Mouse (Mus musculus) layer of hippocampus, adult 2 months (tissue): ENCODE data around the gene Shank3. TPM values are rescaled to one million over a fixed set of nuclear protein-coding genes. Genes with fewer than 3 reads are reported as not detected.

ENCODE experiments used
- DNase-seq, 2 experiments: peaks; one replicate each; pipeline ENCODE4 v3.0.0; 2022; ENCODE audit warnings: low spot score in 2 of 2
- H3K27ac ChIP-seq: fragments of 200-600 bp; 2 replicates; pipeline ENCODE4 v1.8.1; 2022
- H3K4me3 ChIP-seq: fragments of 200-600 bp; 2 replicates; pipeline ENCODE4 v1.8.1; 2022; ENCODE audit warnings: mild to moderate bottlenecking
- CTCF ChIP-seq: fragments of 200-600 bp; conservative IDR thresholded peaks from 2 replicates; pipeline ENCODE4 v1.8.1; 2022; ENCODE audit warnings: antibody characterized with exemption, mild to moderate bottlenecking, moderate library complexity
- total RNA-seq, 2 experiments: library from RNA; stranded (reverse); gene quantifications; 2 replicates each; pipeline ENCODE4 v1.2.3; 2021

Gene Shank3
- total RNA-seq, 2 experiments from 2014 or later = 243 to 251 TPM

DNA sequence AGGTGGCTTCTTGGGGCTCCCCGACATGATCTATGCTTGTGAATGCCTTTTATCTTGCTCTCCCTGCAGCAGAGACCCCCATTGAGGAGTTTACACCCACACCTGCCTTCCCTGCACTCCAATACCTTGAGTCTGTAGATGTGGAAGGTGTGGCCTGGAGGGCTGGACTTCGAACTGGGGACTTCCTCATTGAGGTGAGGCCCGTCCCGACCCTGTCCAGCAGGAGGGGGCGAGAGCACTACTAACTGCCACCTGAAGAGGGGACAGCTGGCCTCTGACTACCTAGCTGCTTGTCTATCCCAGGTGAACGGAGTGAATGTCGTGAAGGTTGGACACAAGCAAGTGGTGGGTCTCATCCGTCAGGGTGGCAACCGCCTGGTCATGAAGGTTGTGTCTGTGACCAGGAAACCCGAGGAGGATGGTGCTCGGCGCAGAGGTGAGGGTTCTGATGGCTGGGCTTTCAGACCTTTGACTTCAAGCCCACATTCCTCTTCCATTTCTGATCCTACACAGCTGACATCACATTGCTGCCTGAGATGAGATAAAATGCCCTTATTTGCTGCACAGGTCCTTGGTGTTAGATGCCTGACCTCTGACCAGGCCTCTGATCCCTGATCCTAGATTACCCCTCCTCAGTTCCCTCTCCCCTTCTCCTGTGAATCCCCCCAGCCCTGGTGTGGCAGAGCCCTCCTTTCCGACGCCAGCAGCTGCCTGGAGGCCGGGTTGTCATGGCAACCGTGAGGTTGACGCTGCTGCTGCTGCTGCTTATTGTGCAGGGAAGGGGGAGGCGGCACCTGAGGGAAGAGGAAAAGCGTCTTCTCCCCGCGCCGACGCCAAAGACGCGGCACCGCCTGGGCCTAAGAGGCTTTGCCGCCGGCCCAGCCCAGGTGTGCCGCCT is 32.9 kb downstream of the Shank3 start:
- peak; percentile 78 to 86 for DNase-seq
- no peak for TF ChIP-seq CTCF
- Histone ChIP-seq H3K4me3 (peak overlapping the region; percentile 60), H3K27ac (peak overlapping the region; percentile 90)

DNA sequence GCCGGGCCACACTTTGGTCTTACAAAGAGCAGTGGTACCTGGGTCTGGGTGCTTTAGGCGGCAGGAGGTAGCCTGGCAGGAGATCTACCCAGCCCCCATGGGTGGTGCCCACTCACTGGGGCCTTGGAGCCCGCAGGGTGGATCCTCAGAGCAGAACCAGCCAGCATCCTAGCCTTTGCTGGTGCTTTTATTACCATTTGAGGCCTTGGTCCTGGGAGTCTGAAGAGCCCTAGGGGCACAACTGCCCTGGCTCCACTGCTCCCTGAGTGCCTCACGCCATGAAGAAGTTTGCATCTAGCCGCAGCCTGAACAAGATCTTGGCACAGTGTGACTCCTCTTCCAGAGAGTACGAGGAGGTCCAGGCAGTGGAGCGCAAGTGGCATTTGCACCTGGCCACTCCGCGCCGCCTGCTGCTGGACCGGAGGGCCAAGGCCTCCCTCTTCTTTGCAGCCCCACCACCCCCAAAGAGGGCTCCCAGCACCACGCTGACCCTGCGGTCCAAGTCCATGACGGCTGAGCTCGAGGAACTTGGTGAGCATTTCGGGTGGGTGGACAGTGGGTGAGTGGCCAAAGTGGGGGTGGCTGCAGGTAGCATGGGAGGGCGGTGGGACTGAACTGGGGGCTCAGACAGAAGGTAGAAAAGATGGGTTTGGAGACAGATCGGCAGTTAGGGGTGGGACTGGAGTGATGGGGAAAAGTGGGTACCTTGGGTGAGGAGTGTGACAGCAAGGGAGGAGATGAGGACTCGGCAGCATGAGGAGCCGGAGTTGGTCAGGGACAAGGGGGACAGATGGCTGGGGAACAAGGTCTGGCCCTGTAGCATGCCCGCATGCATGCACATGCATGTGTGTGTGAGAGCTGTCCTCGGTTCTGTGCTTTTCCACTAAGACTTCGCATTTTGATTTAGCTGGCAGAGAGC is 33.8 kb downstream of the Shank3 start:
- Histone ChIP-seq H3K4me3 (peak overlapping the region; percentile 60), H3K27ac (peak overlapping the region; percentile 90)
- TF ChIP-seq CTCF = no peak
- no peak for DNase-seq

DNA sequence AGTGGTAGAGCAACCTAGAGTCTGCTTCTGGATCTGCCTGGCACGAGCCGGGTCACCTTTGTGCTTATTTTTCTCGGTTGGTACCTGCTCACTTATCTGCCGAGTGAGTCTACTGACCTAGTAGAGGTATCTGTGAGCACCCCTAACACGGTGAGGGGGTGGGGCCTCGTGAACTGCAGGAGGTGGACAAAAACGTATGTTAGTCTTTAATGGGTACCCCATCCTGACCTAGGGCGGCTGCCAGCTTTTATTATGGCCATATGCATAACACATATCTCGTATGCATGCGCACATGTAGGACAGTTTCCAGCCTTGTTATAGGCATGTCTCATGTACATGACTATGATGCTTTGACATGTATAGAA is 34.4 kb downstream of the Shank3 start:
- Histone ChIP-seq H3K4me3 (peak overlapping the region; percentile 60), H3K27ac (peak overlapping the region; percentile 90)
- no peak for TF ChIP-seq CTCF
- no peak for DNase-seq

DNA sequence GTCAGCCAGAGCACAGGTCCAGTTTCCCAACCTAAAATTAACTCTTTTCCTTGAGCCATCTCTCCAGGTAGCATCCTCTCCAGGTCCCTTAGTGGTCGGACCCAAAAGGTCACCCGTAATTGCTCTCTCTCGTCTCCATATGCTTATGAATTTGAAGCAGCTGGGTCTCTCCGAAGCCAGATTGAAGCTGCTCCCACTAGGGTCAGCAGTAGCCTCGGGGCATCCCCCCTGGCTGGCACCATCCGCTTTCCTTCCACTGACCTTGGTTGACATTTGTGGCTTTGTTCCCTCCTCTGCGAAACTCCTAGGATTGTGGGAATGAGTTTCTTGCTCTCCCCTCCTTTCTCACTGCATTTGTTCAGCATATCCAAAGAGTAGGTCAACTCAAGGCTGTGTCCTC is 44.7 kb downstream of the Shank3 start:
- no peak for TF ChIP-seq CTCF
- no peak for DNase-seq
- H3K4me3 ChIP-seq = no peak overlapping the region
- H3K27ac ChIP-seq = no peak overlapping the region

DNA sequence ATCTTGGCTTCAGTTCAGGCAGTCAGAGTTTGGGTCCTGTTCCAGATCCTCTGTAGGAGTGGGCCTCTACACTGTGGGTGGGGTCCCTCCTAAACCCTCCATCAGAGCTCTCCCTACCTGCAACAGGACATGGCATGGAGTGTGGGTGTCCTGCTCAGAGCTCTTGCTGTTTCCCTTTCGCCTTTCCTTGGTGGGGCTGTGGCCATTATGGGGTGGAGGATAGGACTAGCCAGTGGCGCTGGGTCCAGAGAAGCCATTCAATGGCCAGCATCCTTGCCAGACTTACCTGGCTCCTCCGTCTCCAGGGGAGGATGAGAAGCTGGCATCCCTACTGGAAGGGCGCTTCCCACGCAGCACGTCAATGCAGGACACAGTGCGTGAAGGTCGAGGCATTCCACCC is 47.9 kb downstream of the Shank3 start:
- DNase-seq = no peak
- no peak overlapping the region for H3K4me3 ChIP-seq
- no peak for TF ChIP-seq CTCF
- H3K27ac ChIP-seq = no peak overlapping the region

DNA sequence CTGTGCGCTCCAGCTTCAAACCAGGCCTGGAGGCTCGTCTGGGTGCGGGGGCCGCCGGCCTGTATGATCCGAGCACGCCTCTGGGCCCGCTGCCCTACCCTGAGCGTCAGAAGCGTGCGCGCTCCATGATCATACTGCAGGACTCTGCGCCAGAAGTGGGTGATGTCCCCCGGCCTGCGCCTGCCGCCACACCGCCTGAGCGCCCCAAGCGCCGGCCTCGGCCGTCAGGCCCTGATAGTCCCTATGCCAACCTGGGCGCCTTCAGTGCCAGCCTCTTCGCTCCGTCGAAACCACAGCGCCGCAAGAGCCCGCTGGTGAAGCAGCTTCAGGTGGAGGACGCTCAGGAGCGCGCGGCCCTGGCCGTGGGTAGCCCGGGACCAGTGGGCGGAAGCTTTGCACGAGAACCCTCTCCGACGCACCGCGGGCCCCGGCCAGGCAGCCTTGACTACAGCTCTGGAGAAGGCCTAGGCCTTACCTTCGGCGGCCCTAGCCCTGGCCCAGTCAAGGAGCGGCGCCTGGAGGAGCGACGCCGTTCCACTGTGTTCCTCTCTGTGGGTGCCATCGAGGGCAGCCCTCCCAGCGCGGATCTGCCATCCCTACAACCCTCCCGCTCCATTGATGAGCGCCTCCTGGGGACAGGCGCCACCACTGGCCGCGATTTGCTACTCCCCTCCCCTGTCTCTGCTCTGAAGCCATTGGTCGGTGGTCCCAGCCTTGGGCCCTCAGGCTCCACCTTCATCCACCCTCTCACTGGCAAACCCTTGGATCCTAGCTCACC is 48.6 kb downstream of the Shank3 start:
- peak; percentile 53 for TF ChIP-seq CTCF
- Histone ChIP-seq H3K27ac (no peak overlapping the region; the same call in 1 of the 2 replicates), H3K4me3 (peak overlapping the region; percentile 29)
- peak in 1 of 2 experiments; percentile 29 for DNase-seq

DNA sequence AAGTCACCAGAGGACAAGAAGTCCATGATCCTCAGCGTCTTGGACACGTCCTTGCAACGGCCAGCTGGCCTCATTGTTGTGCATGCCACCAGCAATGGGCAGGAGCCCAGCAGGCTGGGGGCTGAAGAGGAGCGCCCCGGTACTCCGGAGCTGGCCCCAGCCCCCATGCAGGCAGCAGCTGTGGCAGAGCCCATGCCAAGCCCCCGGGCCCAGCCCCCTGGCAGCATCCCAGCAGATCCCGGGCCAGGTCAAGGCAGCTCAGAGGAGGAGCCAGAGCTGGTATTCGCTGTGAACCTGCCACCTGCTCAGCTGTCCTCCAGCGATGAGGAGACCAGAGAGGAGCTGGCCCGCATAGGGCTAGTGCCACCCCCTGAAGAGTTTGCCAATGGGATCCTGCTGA is 49.4 kb downstream of the Shank3 start:
- DNase-seq = no peak
- Histone ChIP-seq H3K27ac (no peak overlapping the region; the same call in 1 of the 2 replicates), H3K4me3 (peak overlapping the region; percentile 29)
- TF ChIP-seq CTCF = no peak

DNA sequence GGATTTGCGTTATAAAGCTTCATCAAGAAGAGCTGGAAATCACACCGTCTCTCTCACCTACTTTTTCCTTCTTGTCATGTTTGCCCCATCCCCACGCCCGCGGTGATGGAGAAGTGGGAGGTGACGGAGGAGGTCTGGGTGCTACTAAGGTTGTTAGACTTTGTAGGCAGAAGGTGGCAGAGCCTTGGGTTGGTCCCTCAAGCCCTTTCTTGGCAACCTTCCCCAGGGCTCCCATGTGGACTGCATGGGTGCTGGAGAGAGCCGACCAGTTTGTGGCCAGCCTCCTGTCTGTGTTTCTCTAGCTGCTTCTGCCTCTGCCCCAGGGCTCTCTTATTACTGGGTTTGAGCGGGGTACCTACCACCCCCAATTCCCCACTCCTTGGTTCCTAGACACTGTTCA is 51.1 kb downstream of the Shank3 start:
- DNase-seq = no peak
- H3K4me3 ChIP-seq = no peak overlapping the region
- no peak for TF ChIP-seq CTCF
- H3K27ac ChIP-seq = no peak overlapping the region

DNA sequence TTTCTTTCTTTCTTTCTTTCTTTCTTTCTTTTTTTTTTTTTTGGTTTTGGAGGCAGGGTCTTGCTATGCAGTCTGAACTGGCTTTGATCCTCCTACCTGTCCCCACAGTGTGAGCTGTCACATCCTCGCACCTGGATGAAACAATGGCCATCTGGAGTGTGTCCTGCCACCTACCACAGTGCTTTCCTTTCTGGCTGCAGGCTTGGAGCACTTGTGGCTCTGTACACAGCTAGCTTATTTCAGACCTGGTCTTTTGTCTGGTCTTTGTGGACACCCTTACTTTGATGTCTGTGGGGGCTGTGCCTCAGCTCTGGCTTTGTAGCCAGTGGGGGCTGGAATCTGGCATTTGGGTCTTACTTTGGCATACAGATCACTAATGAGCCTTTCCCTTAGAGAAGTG is 52.3 kb downstream of the Shank3 start:
- no peak overlapping the region for H3K4me3 ChIP-seq
- TF ChIP-seq CTCF = no peak
- DNase-seq = no peak
- no peak overlapping the region for H3K27ac ChIP-seq

DNA sequence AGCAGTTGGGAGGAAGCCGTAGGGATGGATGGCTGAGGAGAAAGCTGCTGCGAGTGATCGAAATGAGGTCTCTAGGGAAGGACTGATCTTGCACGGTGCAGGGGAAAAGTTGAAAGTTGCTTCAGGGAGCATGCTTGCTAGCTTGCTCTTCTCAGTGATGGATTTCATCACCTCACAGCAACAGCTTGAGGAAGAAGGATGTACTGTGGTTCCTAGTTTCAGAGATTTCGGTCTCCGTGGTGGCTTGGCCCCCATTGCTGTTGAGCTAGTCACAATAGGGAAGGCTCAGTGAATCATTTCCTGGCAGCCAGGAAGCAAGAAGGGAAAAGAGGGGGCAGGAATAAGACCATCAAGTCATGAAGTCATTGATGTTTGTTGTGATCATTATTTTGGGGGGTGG is 56.2 kb downstream of the Shank3 start:
- no peak overlapping the region for H3K4me3 ChIP-seq
- no peak overlapping the region for H3K27ac ChIP-seq
- TF ChIP-seq CTCF = no peak
- DNase-seq = no peak

DNA sequence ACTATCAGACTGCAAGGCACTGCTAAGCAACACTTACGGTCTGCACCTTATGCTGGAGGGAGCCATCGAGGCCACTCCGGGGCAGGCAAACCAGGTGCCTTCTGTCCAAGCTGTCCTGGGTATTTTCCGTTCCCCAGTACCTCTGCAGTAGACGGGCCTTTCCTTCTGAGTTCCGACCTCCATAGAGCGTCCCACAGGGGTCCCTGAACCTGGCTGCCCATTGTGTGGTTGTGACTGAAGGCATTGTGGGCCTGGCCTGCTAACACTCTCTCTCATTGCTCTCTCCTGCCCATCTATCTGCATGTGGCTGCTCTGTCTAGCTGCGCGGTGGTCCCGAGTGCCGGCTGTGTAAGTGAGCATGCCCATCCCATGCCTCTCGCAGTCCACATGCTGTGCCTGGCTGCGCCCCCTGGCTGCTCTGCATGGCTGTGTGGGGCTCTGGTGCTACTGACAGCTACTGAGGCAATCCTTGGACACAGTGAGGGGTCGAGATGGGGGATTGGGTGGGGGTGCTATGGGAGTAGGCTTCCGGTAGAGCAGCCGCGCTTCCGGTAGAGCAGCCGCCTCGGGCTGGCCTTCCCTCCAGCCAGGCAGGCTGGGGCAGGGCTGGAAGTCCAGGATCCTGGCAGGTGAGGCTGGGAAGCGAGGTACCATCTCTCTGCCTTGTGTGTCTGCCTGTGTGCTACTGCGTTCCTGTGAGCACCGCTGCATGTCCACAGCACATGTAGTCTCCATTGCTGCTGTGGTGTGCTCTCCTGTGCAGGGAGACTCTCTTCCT is 57.2 kb downstream of the Shank3 start:
- H3K27ac ChIP-seq = no peak overlapping the region
- TF ChIP-seq CTCF = peak; percentile 61

More for the DNA sequence above, 57.2 kb downstream of the Shank3 start:
- DNase-seq = no peak
- H3K4me3 ChIP-seq = no peak overlapping the region
